Mouse (Mus musculus) retina, postnatal 1 day (tissue): ENCODE measurements at regions not wholly inside any gene's neighbourhood (a gene's known extent, or its start where the extent isn't known, plus 50 kb on each side); places are given as distances from the start of the nearest gene placed in this dataset.

Source experiments
- DNase-seq: peaks from one replicate; pipeline ENCODE4 v3.0.0-alpha.2; 2012

- DNase-seq: no peak
Observed at GRCm38 (mm10) chr12:71370091-71370490, 60.4 kb downstream of the Dact1 start.

- no peak for DNase-seq
Observed at GRCm38 (mm10) chr12:71371948-71372347, 62.3 kb downstream of the Dact1 start.

- DNase-seq: no peak
Observed at GRCm38 (mm10) chr12:71373633-71374032, 63.9 kb downstream of the Dact1 start.

GRCm38 (mm10) chr12:71376446-71376845, 66.8 kb downstream of the Dact1 start:
- no peak for DNase-seq

GRCm38 (mm10) chr12:71376966-71377365, 67.3 kb downstream of the Dact1 start:
- DNase-seq: peak; percentile 44

GRCm38 (mm10) chr12:71379626-71380423, 70.1 kb downstream of the Dact1 start:
- DNase-seq: no peak

- DNase-seq: peak; percentile 26
Observed at GRCm38 (mm10) chr12:71380424-71380761, 70.7 kb downstream of the Dact1 start.

GRCm38 (mm10) chr12:71386251-71386650, 76.6 kb downstream of the Dact1 start:
- no peak for DNase-seq

GRCm38 (mm10) chr12:71391481-71391880, 81.8 kb downstream of the Dact1 start:
- DNase-seq: no peak

GRCm38 (mm10) chr12:71393752-71394151, 84.1 kb downstream of the Dact1 start:
- no peak for DNase-seq

GRCm38 (mm10) chr12:71397456-71397855, 87.8 kb downstream of the Dact1 start:
- no peak for DNase-seq

- no peak for DNase-seq
Observed at GRCm38 (mm10) chr12:71398701-71399100, 89.0 kb downstream of the Dact1 start.

GRCm38 (mm10) chr12:71400201-71400600, 90.5 kb downstream of the Dact1 start:
- DNase-seq: no peak

- no peak for DNase-seq
Observed at GRCm38 (mm10) chr12:71401621-71402416, 92.1 kb downstream of the Dact1 start.

- no peak for DNase-seq
Observed at GRCm38 (mm10) chr12:71407294-71407693, 97.6 kb downstream of the Dact1 start.

GRCm38 (mm10) chr12:71408396-71409050, 98.8 kb downstream of the Dact1 start:
- no peak for DNase-seq

GRCm38 (mm10) chr12:71412331-71412730, 102.6 kb downstream of the Dact1 start:
- DNase-seq: no peak

- DNase-seq: no peak
Observed at GRCm38 (mm10) chr12:71416968-71417367, 107.3 kb downstream of the Dact1 start.

- no peak for DNase-seq
Observed at GRCm38 (mm10) chr12:71418186-71418585, 108.5 kb downstream of the Dact1 start.

- no peak for DNase-seq
Observed at GRCm38 (mm10) chr12:71419161-71419560, 109.5 kb downstream of the Dact1 start.

- no peak for DNase-seq
Observed at GRCm38 (mm10) chr12:71426023-71426719, 116.5 kb downstream of the Dact1 start.

- DNase-seq: no peak
Observed at GRCm38 (mm10) chr12:71427974-71428373, 118.3 kb downstream of the Dact1 start.
